Mouse (Mus musculus) lung, postnatal 0 days (tissue): Measurements from ENCODE around the gene Fscn2.

ENCODE experiments used
- CTCF ChIP-seq: IDR thresholded peaks from 2 replicates; pipeline ENCODE4 v1.5.1; 2016; ENCODE audit warnings: antibody characterized with exemption, mild to moderate bottlenecking
- EP300 ChIP-seq: IDR thresholded peaks from 2 replicates; pipeline ENCODE4 v1.6.1; 2016; ENCODE audit warnings: antibody characterized with exemption, mild to moderate bottlenecking, control low read depth

DNA sequence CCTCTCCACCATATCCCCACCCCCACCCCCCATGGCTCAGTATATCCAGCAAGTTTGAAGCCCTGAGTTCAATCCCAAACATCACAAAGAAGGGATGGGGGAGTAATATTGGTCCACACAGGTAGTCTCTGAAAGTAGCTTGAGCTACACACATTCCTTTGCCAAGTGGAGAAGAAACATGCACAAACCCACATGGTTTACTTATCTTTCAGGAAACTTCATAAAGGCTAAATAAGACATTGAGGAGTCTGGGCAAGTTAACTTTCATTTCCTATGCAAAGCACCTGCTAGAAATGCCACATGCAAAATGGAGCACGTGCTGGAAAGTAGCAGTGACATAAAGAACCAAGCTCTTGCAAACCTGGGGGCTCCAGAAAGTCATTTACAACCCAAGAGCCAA is 45.1 kb downstream of the Fscn2 start:
- TF ChIP-seq CTCF: no peak
- no peak for TF ChIP-seq EP300
